Mouse (Mus musculus) embryo, embryonic 10 days (tissue): ENCODE results near the gene Sertad3.
A peak's percentile ranks its signal among the peaks of the same experiment; 100 is the strongest.
"Not testable (repeated sequence)": the region's sequence is repeated elsewhere in the genome, so short reads cannot be mapped to it uniquely, and the experiment has no call there.

ENCODE experiments used
- DNase-seq: peaks from one replicate; pipeline ENCODE4 v3.0.0-alpha.2; 2015; ENCODE audit warnings: low spot score

Sertad3 gene

GRCm38 (mm10) chr7:27493022-27493421, 19.5 kb downstream of the Sertad3 start:
- DNase-seq: no peak

GRCm38 (mm10) chr7:27493450-27493849, 19.9 kb downstream of the Sertad3 start:
- DNase-seq: no peak

GRCm38 (mm10) chr7:27494659-27495367, 21.2 kb downstream of the Sertad3 start:
- DNase-seq: not testable (repeated sequence)

GRCm38 (mm10) chr7:27499036-27499435, 25.5 kb downstream of the Sertad3 start, which contains the start of gene Prx:
TSS of gene Prx (plus strand) at chr7:27499324.
- no peak for DNase-seq

- DNase-seq: no peak
Measured at GRCm38 (mm10) chr7:27501620-27502019, 28.1 kb downstream of the Sertad3 start.

DNA sequence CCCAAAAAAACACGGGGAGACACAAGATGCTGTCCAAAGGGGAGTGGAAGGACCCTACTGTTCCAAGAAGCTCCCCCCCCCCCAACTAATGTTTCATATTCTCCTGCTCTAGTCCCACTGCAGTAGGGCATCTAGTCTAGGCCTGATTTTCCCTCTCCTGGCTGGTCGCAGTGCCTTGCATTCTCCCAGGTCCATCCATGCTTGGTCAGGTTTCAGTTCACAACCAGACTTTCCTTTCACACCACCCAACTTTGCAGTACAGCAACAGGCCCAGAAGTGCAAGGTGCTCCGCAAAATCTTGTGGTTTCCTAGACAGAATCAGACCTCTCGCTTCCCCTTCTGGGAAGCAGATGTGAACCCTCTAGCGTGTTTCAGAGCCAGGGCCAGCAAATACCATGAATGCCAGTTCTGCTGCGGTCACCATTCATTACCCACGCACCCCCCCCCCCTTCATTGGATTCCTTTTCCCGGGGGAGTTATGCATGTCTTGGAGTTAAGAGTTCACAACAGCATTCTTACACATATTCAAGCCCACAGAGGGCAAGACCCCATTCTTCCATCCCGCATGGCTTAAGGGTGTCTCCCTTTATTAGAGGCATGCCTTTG, 33.3 kb downstream of the Sertad3 start:
- DNase-seq: peak; percentile 25

GRCm38 (mm10) chr7:27507711-27508647, 34.4 kb downstream of the Sertad3 start:
- peak; percentile 98 for DNase-seq

GRCm38 (mm10) chr7:27508648-27509005, 35.1 kb downstream of the Sertad3 start:
- DNase-seq: peak; percentile 80

GRCm38 (mm10) chr7:27510809-27511208, 37.2 kb downstream of the Sertad3 start:
- no peak for DNase-seq

- no peak for DNase-seq
Measured at GRCm38 (mm10) chr7:27514961-27515360, 41.4 kb downstream of the Sertad3 start.

DNA sequence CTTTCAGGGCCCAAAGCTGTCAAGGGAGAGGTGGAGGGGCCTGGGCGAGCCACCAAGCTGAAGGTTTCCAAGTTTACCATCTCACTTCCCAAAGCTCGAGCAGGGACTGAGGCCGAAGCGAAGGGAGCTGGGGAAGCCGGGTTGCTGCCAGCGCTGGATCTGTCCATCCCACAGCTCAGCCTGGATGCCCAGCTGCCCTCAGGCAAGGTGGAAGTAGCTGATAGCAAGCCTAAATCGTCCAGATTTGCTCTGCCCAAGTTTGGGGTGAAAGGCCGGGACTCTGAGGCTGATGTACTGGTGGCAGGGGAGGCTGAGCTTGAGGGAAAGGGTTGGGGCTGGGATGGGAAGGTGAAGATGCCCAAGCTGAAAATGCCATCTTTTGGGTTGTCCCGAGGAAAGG, 44.7 kb downstream of the Sertad3 start:
- no peak for DNase-seq

DNA sequence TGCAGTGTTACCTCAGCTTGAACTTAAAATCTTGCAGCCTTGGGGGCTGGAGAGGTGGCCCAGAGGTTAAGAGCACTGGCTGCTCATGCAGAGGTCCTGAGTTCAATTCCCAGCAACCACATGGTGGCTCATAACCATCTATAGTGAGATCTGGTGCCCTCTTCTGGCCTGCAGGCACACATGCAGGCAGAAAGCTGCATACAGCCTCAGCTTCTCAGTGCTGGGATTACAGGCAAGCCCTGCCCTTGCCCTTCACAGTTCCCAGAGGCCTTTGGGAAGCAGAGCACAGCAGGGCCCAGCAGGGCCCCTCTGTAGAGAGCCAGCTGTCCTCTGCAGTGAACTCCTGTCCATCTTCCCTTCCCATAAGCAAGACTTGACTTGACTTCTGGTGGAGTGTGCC, 46.5 kb downstream of the Sertad3 start:
- no peak for DNase-seq

- no peak for DNase-seq
Measured at GRCm38 (mm10) chr7:27520599-27520998, 47.0 kb downstream of the Sertad3 start.

DNA sequence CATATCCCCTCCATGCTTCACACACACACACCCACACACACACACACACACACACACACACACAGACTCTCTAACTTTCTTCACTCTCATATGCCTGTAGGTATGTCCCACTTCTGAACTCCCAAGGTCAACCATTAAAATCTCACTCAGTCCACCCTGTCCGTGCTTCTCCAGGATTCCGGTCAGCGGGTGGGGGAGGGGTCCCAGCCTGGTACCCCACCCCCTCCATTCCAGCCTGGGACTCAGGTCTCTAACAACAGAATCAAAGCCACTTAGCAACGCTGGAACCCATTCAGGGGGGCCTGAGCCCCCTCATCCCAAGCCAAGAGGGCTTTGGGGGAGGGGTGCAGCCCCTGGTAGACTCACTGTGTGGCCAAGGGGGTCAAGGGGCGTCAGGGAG, 49.4 kb downstream of the Sertad3 start, which contains the start of gene Hipk4:
Gene Hipk4, plus strand, starts transcription at position 301 of the 400 bp plus-strand sequence.
- no peak for DNase-seq

DNA sequence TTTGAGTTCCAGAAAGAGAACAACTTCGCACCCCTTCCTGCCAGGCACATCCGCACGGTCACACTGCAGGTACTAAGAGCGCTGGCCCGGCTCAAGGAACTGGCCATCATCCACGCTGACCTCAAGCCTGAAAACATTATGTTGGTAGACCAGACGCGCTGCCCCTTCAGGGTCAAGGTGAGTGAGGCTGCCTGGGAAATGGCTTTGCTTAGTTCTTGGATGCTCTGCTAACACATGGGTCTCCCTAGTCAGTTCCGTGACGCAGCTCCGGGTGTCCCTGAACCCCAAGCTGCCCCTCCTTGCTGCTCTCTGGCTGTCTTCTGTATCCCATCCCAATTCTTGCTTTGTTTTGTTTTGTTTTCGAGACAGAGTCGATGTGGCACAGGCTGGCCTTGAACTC, 50.2 kb downstream of the Sertad3 start:
- no peak for DNase-seq

GRCm38 (mm10) chr7:27526039-27526827, 52.7 kb downstream of the Sertad3 start:
- peak; percentile 92 for DNase-seq
